Mouse (Mus musculus) cerebellum, adult 2 months (tissue): ENCODE results near the gene Fam222a. TPM values are rescaled to one million over a fixed set of nuclear protein-coding genes. Genes with fewer than 3 reads are reported as not detected.

Source experiments
- DNase-seq, 2 experiments: peaks; one replicate each; pipeline ENCODE4 v3.0.0; 2021
- H3K27ac ChIP-seq: fragments of 200-500 bp; 2 replicates; pipeline ENCODE4 v1.5.1; 2012; ENCODE audit warnings: low read length, control low read depth, inconsistent platforms; ENCODE audit not compliant: insufficient read depth
- H3K27me3 ChIP-seq: fragments of 200-500 bp; 2 replicates; pipeline ENCODE4 v1.6.1; 2012; ENCODE audit warnings: inconsistent platforms, mild to moderate bottlenecking, low read length, moderate library complexity; ENCODE audit not compliant: control insufficient read depth, insufficient read depth
- H3K4me1 ChIP-seq: fragments of 200-500 bp; 2 replicates; pipeline ENCODE4 v1.6.1; 2011; ENCODE audit warnings: low read length; ENCODE audit not compliant: control insufficient read depth, insufficient read depth
- H3K4me3 ChIP-seq: fragments of 200-500 bp; replicated peaks from 2 replicates; pipeline ENCODE3; 2011; ENCODE audit warnings: mild to moderate bottlenecking, low read depth, low read length, control low read depth; ENCODE audit not compliant: insufficient read depth
- CTCF ChIP-seq: fragments of 200-500 bp; IDR thresholded peaks from 2 replicates; pipeline ENCODE4 v1.5.1; 2011; ENCODE audit warnings: low read depth, mild to moderate bottlenecking, control low read depth, low read length, moderate library complexity, borderline replicate concordance; ENCODE audit not compliant: insufficient read depth
- POLR2A ChIP-seq: fragments of 200-500 bp; IDR thresholded peaks from 2 replicates; pipeline ENCODE4 v1.6.1; 2011; ENCODE audit warnings: low read length, control low read depth, borderline replicate concordance; ENCODE audit not compliant: insufficient read depth
- WGBS: fragments of 180-500 bp; shearing (Covaris S2); methylation state at CpG from one replicate; pipeline ENCODE4 v1.1.7; 2018; 5-methylcytosine and 5-hydroxymethylcytosine counted together
- polyA plus RNA-seq: library from polyadenylated mRNA; depleted of rRNA; stranded (reverse); fragments of >200 nt; gene quantifications from 2 replicates; pipeline ENCODE4 v1.2.3, GENCODE M21; 2012

Gene Fam222a
- polyA plus RNA-seq, 1 experiment: 18.7 TPM

- no peak for DNase-seq
- WGBS: 55% methylated on average over 15 of the region's 15 CpGs
- no peak overlapping the region for H3K27ac ChIP-seq
- H3K4me1 ChIP-seq: no peaks in the 10 kb centered on the region
- TF ChIP-seq CTCF (no peak), POLR2A (no peak)
- H3K4me3 ChIP-seq: no peak overlapping the region
- no peaks in the 10 kb centered on the region for H3K27me3 ChIP-seq
Observed at GRCm38 (mm10) chr5:114541656-114542445, 26.0 kb upstream of the Fam222a start.

GRCm38 (mm10) chr5:114543656-114544055 lies 24.2 kb upstream of the Fam222a start:
- no peak for DNase-seq
- no peak for TF ChIP-seq POLR2A
- no peak for TF ChIP-seq CTCF
- H3K27me3 ChIP-seq: no peaks in the 10 kb centered on the region
- no peak overlapping the region for H3K27ac ChIP-seq
- no peak overlapping the region for H3K4me3 ChIP-seq
- WGBS: 86% methylated on average over 6 of the region's 6 CpGs
- H3K4me1 ChIP-seq: no peaks in the 10 kb centered on the region

GRCm38 (mm10) chr5:114544205-114544604 lies 23.6 kb upstream of the Fam222a start:
- TF ChIP-seq POLR2A (no peak), CTCF (no peak)
- 83% methylated on average over 4 of the region's 4 CpGs for WGBS

DNA sequence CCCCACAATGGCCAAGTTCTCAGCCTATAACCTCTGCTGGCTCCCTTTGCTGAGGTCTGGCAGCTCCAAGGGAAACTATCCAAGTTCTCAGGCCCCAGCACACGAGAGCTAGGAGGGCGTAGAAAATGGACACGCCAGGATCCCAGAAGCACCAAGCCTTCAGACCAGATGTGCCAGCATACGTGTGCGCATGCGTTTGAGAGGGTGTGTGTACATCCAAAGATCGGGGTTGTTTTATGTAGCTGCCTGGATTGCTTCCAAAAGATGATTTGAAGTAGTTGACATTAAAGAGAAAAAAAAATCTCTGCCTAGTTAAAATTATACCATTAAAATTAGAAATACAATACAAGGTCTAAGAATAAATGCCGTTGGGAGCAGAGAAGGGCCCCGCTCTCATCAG lies 22.7 kb upstream of the Fam222a start:
- no peak for DNase-seq
- H3K4me1 ChIP-seq: no peaks in the 10 kb centered on the region
- 53% methylated on average over 9 of the region's 9 CpGs for WGBS
- no peak for TF ChIP-seq POLR2A
- no peak for TF ChIP-seq CTCF
- H3K4me3 ChIP-seq: no peak overlapping the region
- H3K27me3 ChIP-seq: no peaks in the 10 kb centered on the region
- no peak overlapping the region for H3K27ac ChIP-seq

More at GRCm38 (mm10) chr5:114544205-114544604, 23.6 kb upstream of the Fam222a start:
- no peak for DNase-seq
- Histone ChIP-seq H3K4me1 (no peaks in the 10 kb centered on the region), H3K4me3 (no peak overlapping the region), H3K27ac (no peak overlapping the region), H3K27me3 (no peaks in the 10 kb centered on the region)

DNA sequence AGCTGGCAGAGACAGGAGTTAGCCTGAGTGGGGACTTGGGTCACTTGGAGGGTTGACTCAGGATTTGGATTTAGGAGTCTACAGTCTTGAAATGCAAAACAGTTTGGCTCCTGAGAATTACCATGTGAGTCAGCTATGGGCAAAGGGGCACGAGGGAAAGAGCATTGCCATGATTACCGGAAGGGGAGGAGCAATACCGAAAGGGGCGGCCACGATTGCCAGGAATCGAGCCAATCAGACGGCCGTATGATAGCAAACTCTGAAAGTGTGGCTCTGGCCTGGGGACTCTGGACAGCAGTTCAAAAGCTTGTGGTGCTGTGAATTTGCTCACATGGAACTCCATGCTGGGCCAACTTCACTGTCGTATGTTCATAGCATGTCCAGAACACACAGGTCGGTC lies 18.8 kb upstream of the Fam222a start:
- WGBS: 93% methylated on average over 10 of the region's 10 CpGs

DNA sequence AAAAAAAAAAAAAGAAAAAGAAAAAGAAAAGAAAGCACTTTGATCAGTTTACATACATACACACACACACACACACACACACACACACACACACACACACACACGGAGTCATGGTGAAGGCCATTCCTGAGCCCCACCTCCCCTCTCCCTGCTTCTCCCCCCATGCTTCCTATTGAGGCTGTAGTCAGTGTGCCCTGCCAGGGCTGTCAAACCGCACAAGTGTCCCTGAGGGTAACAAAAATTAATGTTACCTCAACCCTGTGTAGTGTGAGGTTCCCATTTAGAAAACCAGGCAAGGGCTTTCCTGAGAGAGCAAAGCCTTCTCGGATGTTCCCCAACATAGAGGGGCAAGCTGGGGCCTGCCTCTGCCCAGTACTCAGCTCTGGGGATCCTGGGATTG lies 18.0 kb upstream of the Fam222a start:
- no peak for DNase-seq
- H3K27me3 ChIP-seq: no peaks in the 10 kb centered on the region
- H3K4me1 ChIP-seq: no peaks in the 10 kb centered on the region
- no peak for TF ChIP-seq POLR2A
- TF ChIP-seq CTCF: no peak
- no peak overlapping the region for H3K27ac ChIP-seq
- 68% methylated on average over 3 of the region's 3 CpGs for WGBS
- H3K4me3 ChIP-seq: no peak overlapping the region

More for the DNA sequence above, 18.8 kb upstream of the Fam222a start:
- Histone ChIP-seq H3K4me1 (no peaks in the 10 kb centered on the region), H3K27me3 (no peaks in the 10 kb centered on the region), H3K27ac (no peak overlapping the region), H3K4me3 (no peak overlapping the region)
- no peak for DNase-seq
- no peak for TF ChIP-seq CTCF
- no peak for TF ChIP-seq POLR2A

DNA sequence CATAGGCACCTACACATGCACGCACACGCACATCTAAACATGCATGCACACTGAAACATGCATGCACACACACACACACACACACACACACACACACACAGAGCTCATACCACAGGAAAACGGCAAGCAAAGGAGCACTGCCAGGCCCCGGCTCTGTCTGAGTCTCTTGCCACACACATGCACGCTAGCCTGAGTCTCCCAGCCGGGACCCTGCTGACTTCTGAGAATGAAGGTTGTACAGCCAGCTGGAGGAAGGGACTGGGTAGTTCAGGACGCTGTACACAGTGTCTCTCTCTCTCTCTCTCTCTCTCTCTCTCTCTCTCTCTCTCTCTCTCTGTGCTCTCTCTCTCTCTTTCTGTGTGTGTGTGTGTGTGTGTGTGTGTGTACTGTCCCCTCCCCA lies 17.4 kb upstream of the Fam222a start:
- Histone ChIP-seq H3K4me3 (no peak overlapping the region), H3K27ac (no peak overlapping the region), H3K27me3 (no peaks in the 10 kb centered on the region), H3K4me1 (no peaks in the 10 kb centered on the region)
- 43% methylated on average over 7 of the region's 7 CpGs for WGBS
- no peak for DNase-seq
- TF ChIP-seq CTCF: no peak
- no peak for TF ChIP-seq POLR2A

GRCm38 (mm10) chr5:114550886-114551492 lies 16.8 kb upstream of the Fam222a start:
- WGBS: 42% methylated on average over 6 of the region's 6 CpGs

More at GRCm38 (mm10) chr5:114550886-114551492, 16.8 kb upstream of the Fam222a start:
- no peak overlapping the region for H3K4me3 ChIP-seq
- TF ChIP-seq CTCF (no peak), POLR2A (no peak)
- no peak for DNase-seq
- H3K27ac ChIP-seq: no peak overlapping the region
- H3K4me1 ChIP-seq: no peaks in the 10 kb centered on the region
- no peaks in the 10 kb centered on the region for H3K27me3 ChIP-seq
